Mouse (Mus musculus) MEL (cell line): ENCODE measurements around the gene Pphln1. TPM values are rescaled to one million over a fixed set of nuclear protein-coding genes. Genes with fewer than 3 reads are reported as not detected.

Source experiments
- DNase-seq: peaks from one replicate; pipeline ENCODE4 v3.0.0; 2011; ENCODE audit warnings: low read depth, low spot score
- H3K27ac ChIP-seq: 2 replicates; pipeline ENCODE4 v1.5.1; 2012; ENCODE audit warnings: low read depth, mild to moderate bottlenecking, control low read depth, low read length, moderate library complexity; ENCODE audit not compliant: control insufficient read depth
- H3K27me3 ChIP-seq, 2 experiments: fragments of 150-350 bp in 1 of 2; sonication (generic) in 1 of 2; 2 replicates each; pipeline ENCODE4 v1.6.1; 2012; ENCODE audit warnings: low read length in 2 of 2, mild to moderate bottlenecking in 2 of 2, improper control_type of control experiment in 1 of 2, moderate library complexity in 1 of 2; ENCODE audit not compliant: insufficient read depth in 2 of 2, control insufficient read depth in 1 of 2
- H3K36me3 ChIP-seq, 2 experiments: 2 replicates each; pipeline ENCODE4 v1.6.1; 2012 to 2014; ENCODE audit warnings: low read length in 2 of 2, improper control_type of control experiment in 1 of 2, inconsistent platforms in 1 of 2, mild to moderate bottlenecking in 1 of 2; ENCODE audit not compliant: insufficient read depth in 2 of 2, control insufficient read depth in 1 of 2
- H3K4me1 ChIP-seq, 2 experiments: fragments of 150-350 bp in 1 of 2; sonication (generic) in 1 of 2; 2 replicates each; pipeline ENCODE4 v1.6.1; 2012; ENCODE audit warnings: low read length in 2 of 2, improper control_type of control experiment in 1 of 2, mild to moderate bottlenecking in 1 of 2; ENCODE audit not compliant: insufficient read depth in 2 of 2, control insufficient read depth in 1 of 2
- H3K4me3 ChIP-seq, 2 experiments: fragments of 150-350 bp in 1 of 2; sonication (generic) in 1 of 2; 2 replicates each; pipeline ENCODE4 v1.5.1; 2012; ENCODE audit warnings: low read depth in 2 of 2, low read length in 2 of 2, mild to moderate bottlenecking in 2 of 2, moderate library complexity in 2 of 2, control low read depth in 1 of 2, improper control_type of control experiment in 1 of 2; ENCODE audit not compliant: control insufficient read depth in 1 of 2, insufficient read depth in 1 of 2
- H3K79me2 ChIP-seq: 2 replicates; pipeline ENCODE4 v1.6.1; 2012; ENCODE audit warnings: mild to moderate bottlenecking, low read length, moderate library complexity; ENCODE audit not compliant: control insufficient read depth, poor library complexity, insufficient read depth
- H3K9ac ChIP-seq: 2 replicates; pipeline ENCODE4 v1.6.1; 2012; ENCODE audit warnings: low read depth, mild to moderate bottlenecking, control low read depth, low read length, moderate library complexity; ENCODE audit not compliant: control insufficient read depth, poor library complexity, severe bottlenecking
- H3K9me3 ChIP-seq: fragments of 150-350 bp; sonication (generic); replicated peaks from 2 replicates; pipeline ENCODE4 v1.6.1; 2012; ENCODE audit warnings: mild to moderate bottlenecking, low read length, improper control_type of control experiment, moderate library complexity; ENCODE audit not compliant: insufficient read depth
- BHLHE40 ChIP-seq: IDR thresholded peaks from 2 replicates; pipeline ENCODE4 v1.6.1; 2012; ENCODE audit warnings: low read depth, mild to moderate bottlenecking, inconsistent platforms, low read length, improper control_type of control experiment, borderline replicate concordance
- CHD2 ChIP-seq: IDR thresholded peaks from 2 replicates; pipeline ENCODE4 v1.6.1; 2011; ENCODE audit warnings: low read length, improper control_type of control experiment
- CTCF ChIP-seq, 3 experiments: IDR thresholded peaks in 2 of 3; conservative IDR thresholded peaks in 1 of 3; 2 replicates each; pipeline ENCODE4 v1.5.1; 2011 to 2012; ENCODE audit warnings: low read length in 3 of 3, low read depth in 2 of 3, mild to moderate bottlenecking in 2 of 3, improper control_type of control experiment in 1 of 3, inconsistent platforms in 1 of 3, mixed read lengths in 1 of 3, moderate library complexity in 1 of 3; ENCODE audit not compliant: control insufficient read depth in 1 of 3, insufficient read depth in 1 of 3, poor library complexity in 1 of 3, severe bottlenecking in 1 of 3
- E2F4 ChIP-seq: IDR thresholded peaks from 2 replicates; pipeline ENCODE4 v1.6.1; 2011; ENCODE audit warnings: low read depth, low read length, improper control_type of control experiment, borderline replicate concordance
- ELF1 ChIP-seq: IDR thresholded peaks from 2 replicates; pipeline ENCODE4 v1.6.1; 2014; ENCODE audit warnings: low read depth, mild to moderate bottlenecking, inconsistent platforms, low read length, improper control_type of control experiment, moderate library complexity
- GATA1 ChIP-seq: IDR thresholded peaks from 2 replicates; pipeline ENCODE4 v1.6.1; 2011; ENCODE audit warnings: low read depth, low read length, improper control_type of control experiment
- JUND ChIP-seq: IDR thresholded peaks from 2 replicates; pipeline ENCODE4 v1.6.1; 2011; ENCODE audit warnings: low read depth, mild to moderate bottlenecking, improper control_type of control experiment, low read length
- KAT2A ChIP-seq: conservative IDR thresholded peaks from 2 replicates; pipeline ENCODE4 v1.6.1; 2012; ENCODE audit warnings: low read depth, low read length, improper control_type of control experiment, inconsistent platforms
- MAFK ChIP-seq: IDR thresholded peaks from 2 replicates; pipeline ENCODE4 v1.6.1; 2011; ENCODE audit warnings: low read depth, mild to moderate bottlenecking, low read length, improper control_type of control experiment, borderline replicate concordance
- MAX ChIP-seq: IDR thresholded peaks from 2 replicates; pipeline ENCODE4 v1.6.1; 2011; ENCODE audit warnings: low read length, improper control_type of control experiment
- MAZ ChIP-seq: IDR thresholded peaks from 2 replicates; pipeline ENCODE4 v1.6.1; 2012; ENCODE audit warnings: low read depth, mild to moderate bottlenecking, inconsistent platforms, low read length, improper control_type of control experiment
- MYB ChIP-seq: IDR thresholded peaks from 2 replicates; pipeline ENCODE4 v1.6.1; 2011; ENCODE audit warnings: mild to moderate bottlenecking, low read depth, low read length, improper control_type of control experiment
- MYC ChIP-seq: IDR thresholded peaks from 2 replicates; pipeline ENCODE4 v1.6.1; 2011; ENCODE audit warnings: low read depth, mild to moderate bottlenecking, low read length, improper control_type of control experiment, moderate library complexity
- NELFE ChIP-seq: IDR thresholded peaks from 2 replicates; pipeline ENCODE4 v1.6.1; 2011; ENCODE audit warnings: low read depth, low read length, improper control_type of control experiment
- NRF1 ChIP-seq: IDR thresholded peaks from 2 replicates; pipeline ENCODE4 v1.6.1; 2014; ENCODE audit warnings: low read depth, mild to moderate bottlenecking, inconsistent platforms, low read length, improper control_type of control experiment, moderate library complexity; ENCODE audit not compliant: poor library complexity, insufficient read depth, severe bottlenecking
- POLR2A ChIP-seq, 2 experiments: IDR thresholded peaks; 2 replicates each; pipeline ENCODE4 v1.6.1; 2011 to 2012; ENCODE audit warnings: low read length in 2 of 2, mild to moderate bottlenecking in 2 of 2, control low read depth in 1 of 2, improper control_type of control experiment in 1 of 2, low read depth in 1 of 2, moderate library complexity in 1 of 2; ENCODE audit not compliant: control insufficient read depth in 1 of 2, insufficient read depth in 1 of 2, poor library complexity in 1 of 2
- POLR2AphosphoS2 ChIP-seq: IDR thresholded peaks from 2 replicates; pipeline ENCODE4 v1.6.1; 2011; ENCODE audit warnings: low read length, improper control_type of control experiment
- POLR2AphosphoS5 ChIP-seq: IDR thresholded peaks from 2 replicates; pipeline ENCODE4 v1.6.1; 2012; ENCODE audit warnings: low read depth, borderline replicate concordance, mild to moderate bottlenecking, inconsistent platforms, low read length, moderate library complexity, mixed read lengths
- SIN3A ChIP-seq: IDR thresholded peaks from 2 replicates; pipeline ENCODE4 v1.6.1; 2012; ENCODE audit warnings: low read length, improper control_type of control experiment, inconsistent platforms
- UBTF ChIP-seq: IDR thresholded peaks from 2 replicates; pipeline ENCODE4 v1.6.1; 2012; ENCODE audit warnings: low read depth, mild to moderate bottlenecking, inconsistent platforms, low read length, improper control_type of control experiment, moderate library complexity, borderline replicate concordance; ENCODE audit not compliant: insufficient read depth
- ZC3H11A ChIP-seq: IDR thresholded peaks from 2 replicates; pipeline ENCODE4 v1.6.1; 2012; ENCODE audit warnings: low read depth, mild to moderate bottlenecking, inconsistent platforms, low read length, improper control_type of control experiment
- ZMIZ1 ChIP-seq: IDR thresholded peaks from 2 replicates; pipeline ENCODE4 v1.6.1; 2012; ENCODE audit warnings: low read depth, mild to moderate bottlenecking, inconsistent platforms, low read length, improper control_type of control experiment, moderate library complexity
- polyA plus RNA-seq, 2 experiments: library from polyadenylated mRNA; stranded (reverse) in 1 of 2; unstranded in 1 of 2; fragments of >175 nt in 1 of 2; fragments of >200 nt in 1 of 2; gene quantifications; 2 replicates each; pipeline versions ENCODE4 v1.2.1 to v1.2.4; 2012; ENCODE audit warnings: low replicate concordance in 2 of 2, low read depth in 1 of 2; ENCODE audit not compliant: insufficient read length in 2 of 2, insufficient read depth in 1 of 2, missing spikeins in 1 of 2
- total RNA-seq: library from RNA; depleted of rRNA; stranded (reverse); fragments of 300-350 nt; gene quantifications from 2 replicates; pipeline ENCODE4 v1.2.3, GENCODE M21; 2012

Gene Pphln1
- total and polyA plus RNA-seq, 3 experiments = 43.4 to 63.0 (median 50.1) TPM

DNA sequence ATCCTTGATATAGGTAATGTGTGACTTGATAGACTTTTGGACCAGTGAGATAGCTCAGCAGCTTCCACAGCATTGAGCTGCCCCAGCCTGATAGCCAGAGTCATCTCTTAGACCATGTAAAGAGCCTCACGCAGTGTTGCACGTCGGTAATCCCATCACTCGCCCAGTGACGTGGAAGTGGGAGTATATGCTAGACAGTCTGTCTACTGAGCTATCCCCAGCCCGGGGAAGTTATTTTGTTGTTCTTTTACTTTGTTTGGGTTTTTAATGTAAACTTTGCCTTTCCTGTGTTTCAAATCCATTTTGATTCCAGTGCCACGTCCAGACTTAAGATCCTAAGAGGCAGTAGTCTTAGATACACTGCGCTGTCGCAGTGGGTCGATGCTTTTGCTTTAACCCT is 83.0 kb downstream of the Pphln1 start (continued):
- TF ChIP-seq BHLHE40 = no peak
- no peak for TF ChIP-seq ZC3H11A

- Histone ChIP-seq H3K4me3 (no peak overlapping the region), H3K9ac (no peak overlapping the region), H3K9me3 (no peaks in the 10 kb centered on the region), H3K79me2 (no peaks in the 10 kb centered on the region), H3K27me3 (no peaks in the 10 kb centered on the region), H3K4me1 (no peaks in the 10 kb centered on the region), H3K27ac (no peak overlapping the region), H3K36me3 (peaks cover 0 to 16% of the 10 kb centered on the region in 2 experiments; a peak in 2 of 4 replicates)
- TF ChIP-seq E2F4 = no peak
- TF ChIP-seq POLR2AphosphoS2 = no peak
- TF ChIP-seq MYB = no peak
- TF ChIP-seq KAT2A = no peak
- no peak for DNase-seq
These were observed 86.1 kb downstream of the Pphln1 start for GRCm38 (mm10) chr15:93484261-93484710.

GRCm38 (mm10) chr15:93485252-93485651 is 87.1 kb downstream of the Pphln1 start:
- no peak overlapping the region for H3K4me3 ChIP-seq
- peaks cover 0 to 12% of the 10 kb centered on the region in 2 experiments; a peak in 2 of 4 replicates for H3K36me3 ChIP-seq
- H3K79me2 ChIP-seq = no peaks in the 10 kb centered on the region
- no peaks in the 10 kb centered on the region for H3K9me3 ChIP-seq
- no peak overlapping the region for H3K27ac ChIP-seq
- no peak overlapping the region for H3K9ac ChIP-seq
- no peak for TF ChIP-seq POLR2AphosphoS5
- no peak for TF ChIP-seq GATA1
- TF ChIP-seq MAX = no peak
- no peak for TF ChIP-seq CTCF (IDR thresholded peaks at IDR 0.05 in 2 of 3, conservative IDR thresholded peaks at IDR 0.05 in 1 of 3; ENCODE audit: control insufficient read depth in 1 of 3, insufficient read depth in 1 of 3, low read depth in 2 of 3, low read length in 3 of 3, poor library complexity in 1 of 3, severe bottlenecking in 1 of 3)
- TF ChIP-seq ELF1 = no peak
- TF ChIP-seq MYC = no peak
- TF ChIP-seq JUND = no peak
- no peak for TF ChIP-seq MAZ
- TF ChIP-seq MYB = no peak
- TF ChIP-seq KAT2A = no peak
- DNase-seq = no peak
- H3K4me1 ChIP-seq = no peaks in the 10 kb centered on the region
- no peaks in the 10 kb centered on the region for H3K27me3 ChIP-seq

- no peak for DNase-seq
- H3K4me3 ChIP-seq = no peak overlapping the region
- H3K36me3 ChIP-seq = peaks cover 0 to 11% of the 10 kb centered on the region in 2 experiments; a peak in 2 of 4 replicates
- no peak for TF ChIP-seq MYB
- TF ChIP-seq ZMIZ1 = no peak
- no peak for TF ChIP-seq NRF1
- TF ChIP-seq POLR2A (IDR thresholded peaks at IDR 0.05; ENCODE audit: control insufficient read depth in 1 of 2, insufficient read depth in 1 of 2, low read depth in 1 of 2, low read length in 2 of 2, poor library complexity in 1 of 2) = no peak
- TF ChIP-seq SIN3A = no peak
- no peak for TF ChIP-seq CHD2
- TF ChIP-seq NELFE = no peak
- no peak for TF ChIP-seq KAT2A
- no peak for TF ChIP-seq MAFK
- TF ChIP-seq MAX = no peak
- TF ChIP-seq ELF1 = no peak
- no peak for TF ChIP-seq BHLHE40
- no peak for TF ChIP-seq UBTF
- H3K9ac ChIP-seq = no peak overlapping the region
- H3K4me1 ChIP-seq = no peaks in the 10 kb centered on the region
- no peaks in the 10 kb centered on the region for H3K27me3 ChIP-seq
- no peaks in the 10 kb centered on the region for H3K79me2 ChIP-seq
- no peaks in the 10 kb centered on the region for H3K9me3 ChIP-seq
- no peak overlapping the region for H3K27ac ChIP-seq
These were observed 87.9 kb downstream of the Pphln1 start for GRCm38 (mm10) chr15:93486066-93486465.
